Mouse (Mus musculus) right cerebral cortex, postnatal 10 days (tissue): ENCODE measurements at regions not wholly inside any gene's neighbourhood (a gene's known extent, or its start where the extent isn't known, plus 50 kb on each side); places are given as distances from the start of the nearest gene placed in this dataset.

Source experiments
- DNase-seq, 2 experiments: peaks; one replicate each; pipeline ENCODE4 v3.0.0; 2021; ENCODE audit warnings: low spot score in 2 of 2

DNA sequence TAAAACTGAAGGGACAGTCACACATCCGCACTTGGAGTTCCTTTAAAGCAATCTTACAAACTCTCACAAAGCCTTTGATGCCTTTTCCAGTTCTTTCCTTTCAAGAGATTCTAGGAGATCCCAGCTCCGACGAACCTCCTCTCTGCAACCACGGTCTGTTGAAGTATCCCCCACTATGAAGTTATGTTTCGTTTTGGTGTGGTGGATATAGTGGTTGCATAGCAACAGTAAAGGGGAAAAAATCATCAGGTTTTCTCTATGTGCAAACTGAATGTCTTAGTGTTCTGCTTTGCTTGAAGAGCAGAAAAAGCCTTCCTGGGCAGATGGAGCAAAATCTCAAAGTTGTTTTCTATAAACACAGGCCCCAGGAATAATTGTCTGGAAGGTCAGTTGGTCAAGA, 147.4 kb upstream of the Dlgap1 start:
- peak; percentile 26 to 41 for DNase-seq

- no peak for DNase-seq
Measured at GRCm38 (mm10) chr17:69821901-69822300, 147.0 kb upstream of the Dlgap1 start.

GRCm38 (mm10) chr17:69822921-69823320, 146.0 kb upstream of the Dlgap1 start:
- DNase-seq = no peak

GRCm38 (mm10) chr17:69841308-69841707, 127.6 kb upstream of the Dlgap1 start:
- no peak for DNase-seq

GRCm38 (mm10) chr17:69848306-69848705, 120.6 kb upstream of the Dlgap1 start:
- DNase-seq = peak in 1 of 2 experiments; percentile 28

- DNase-seq = no peak
Measured at GRCm38 (mm10) chr17:69850075-69850474, 118.8 kb upstream of the Dlgap1 start.

DNA sequence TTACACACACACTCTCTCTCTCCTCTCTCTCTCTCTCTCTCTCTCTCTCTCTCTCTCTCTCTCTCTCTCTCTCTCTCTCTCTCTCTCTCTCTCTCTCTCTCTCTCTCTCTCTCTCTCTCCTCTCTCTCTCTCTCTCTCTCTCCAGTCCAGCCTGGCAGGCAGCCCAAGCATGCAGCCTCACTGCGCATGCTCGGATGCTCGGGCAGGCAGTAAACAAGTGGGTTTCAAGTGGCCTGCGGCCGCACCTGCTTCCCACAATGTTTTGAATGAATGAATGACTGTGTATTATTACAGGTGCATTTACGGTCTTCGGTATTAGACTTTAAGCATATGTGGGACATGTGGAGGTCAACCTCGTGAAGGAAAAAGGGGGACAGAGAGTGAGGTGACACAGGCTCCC, 88.9 kb upstream of the Dlgap1 start:
- DNase-seq = peak; percentile 47 to 59

DNA sequence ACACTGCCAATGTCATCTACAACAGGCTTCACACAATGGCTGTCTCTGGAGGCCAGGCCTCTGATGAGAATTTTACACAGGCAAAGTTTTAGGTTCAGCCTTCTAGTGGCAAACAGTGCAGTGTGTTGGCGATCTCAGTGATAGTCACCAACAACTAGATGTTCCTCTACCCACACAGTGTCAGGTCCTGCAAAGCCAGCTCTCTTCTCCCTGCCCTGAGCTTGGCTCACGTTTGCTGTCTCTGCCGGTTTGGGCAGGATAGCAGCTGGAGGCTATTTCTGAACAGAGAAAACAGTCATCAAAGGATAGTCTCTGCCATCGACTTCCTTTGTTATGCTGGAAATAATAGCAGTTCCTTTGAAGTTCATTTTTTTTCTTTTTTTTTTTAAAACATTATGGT, 74.9 kb upstream of the Dlgap1 start:
- no peak for DNase-seq
